Mouse (Mus musculus) myocyte (in vitro differentiated cells): ENCODE measurements around the gene Yars. TPM values are rescaled to one million over a fixed set of nuclear protein-coding genes. Genes with fewer than 3 reads are reported as not detected.

Source experiments
- H3K27me3 ChIP-seq: one replicate; pipeline ENCODE4 v1.6.1; 2011; ENCODE audit not compliant: control insufficient read depth, insufficient read depth, insufficient read length
- H3K36me3 ChIP-seq: one replicate; pipeline ENCODE4 v1.6.1; 2011; ENCODE audit not compliant: control insufficient read depth, insufficient read depth
- H3K4me2 ChIP-seq: one replicate; pipeline ENCODE4 v1.6.1; 2011; ENCODE audit warnings: low read depth, control low read depth
- H3K4me3 ChIP-seq: one replicate; pipeline ENCODE4 v1.5.1; 2011; ENCODE audit warnings: mild to moderate bottlenecking, control low read depth, moderate library complexity
- H3K79me2 ChIP-seq: one replicate; pipeline ENCODE4 v1.6.1; 2011; ENCODE audit not compliant: control insufficient read depth, insufficient read depth
- H3ac ChIP-seq: one replicate; pipeline ENCODE4 v1.6.1; 2011; ENCODE audit not compliant: control insufficient read depth, insufficient read length
- CEBPB ChIP-seq: IDR thresholded peaks from 2 replicates; pipeline ENCODE4 v1.6.1; 2011; ENCODE audit warnings: mild to moderate bottlenecking, moderate library complexity; ENCODE audit not compliant: poor library complexity, insufficient read depth, severe bottlenecking
- E2F4 ChIP-seq: IDR thresholded peaks from one replicate; pipeline ENCODE4 v1.6.1; 2011; ENCODE audit warnings: mild to moderate bottlenecking, control low read depth, moderate library complexity; ENCODE audit not compliant: insufficient read depth
- MAX ChIP-seq: IDR thresholded peaks from one replicate; pipeline ENCODE4 v1.6.1; 2011; ENCODE audit warnings: low read depth, mild to moderate bottlenecking, control low read depth
- MYOD1 ChIP-seq, 3 experiments: IDR thresholded peaks; one replicate each; pipeline ENCODE4 v1.6.1; 2011; ENCODE audit warnings: control low read depth in 2 of 3, low read depth in 2 of 3, mild to moderate bottlenecking in 2 of 3, moderate library complexity in 1 of 3; ENCODE audit not compliant: insufficient read length in 2 of 3, control insufficient read depth in 1 of 3
- MYOG ChIP-seq, 3 experiments: IDR thresholded peaks; one replicate each; pipeline ENCODE4 v1.6.1; 2011; ENCODE audit warnings: control low read depth in 2 of 3, low read depth in 2 of 3, mild to moderate bottlenecking in 2 of 3; ENCODE audit not compliant: insufficient read length in 2 of 3, control insufficient read depth in 1 of 3, insufficient read depth in 1 of 3
- POLR2A ChIP-seq: IDR thresholded peaks from one replicate; pipeline ENCODE4 v1.6.1; 2011; ENCODE audit warnings: low read depth, mild to moderate bottlenecking, control low read depth, moderate library complexity; ENCODE audit not compliant: insufficient read length
- POLR2AphosphoS2 ChIP-seq: IDR thresholded peaks from one replicate; pipeline ENCODE4 v1.6.1; 2011; ENCODE audit warnings: low read depth, control low read depth; ENCODE audit not compliant: insufficient read length
- REST ChIP-seq: IDR thresholded peaks from one replicate; pipeline ENCODE4 v1.6.1; 2011; ENCODE audit warnings: mild to moderate bottlenecking, control low read depth, moderate library complexity; ENCODE audit not compliant: insufficient read depth, insufficient read length
- SRF ChIP-seq: IDR thresholded peaks from one replicate; pipeline ENCODE4 v1.6.1; 2011; ENCODE audit warnings: low read depth; ENCODE audit not compliant: control insufficient read depth, insufficient read length
- TCF12 ChIP-seq: IDR thresholded peaks from one replicate; pipeline ENCODE4 v1.6.1; 2011; ENCODE audit warnings: mild to moderate bottlenecking, control low read depth; ENCODE audit not compliant: poor library complexity, insufficient read depth, severe bottlenecking
- TCF3 ChIP-seq: IDR thresholded peaks from one replicate; pipeline ENCODE4 v1.6.1; 2011; ENCODE audit warnings: low read depth, control low read depth; ENCODE audit not compliant: insufficient read length
- USF1 ChIP-seq: IDR thresholded peaks from one replicate; pipeline ENCODE4 v1.6.1; 2011; ENCODE audit warnings: low read depth, mild to moderate bottlenecking, control low read depth, moderate library complexity
- polyA plus RNA-seq: library from polyadenylated mRNA; unstranded; fragments of >200 nt; fragmentation: generic; extraction: Trizol; gene quantifications from one replicate; pipeline ENCODE4 v1.2.1, GENCODE M21; 2012; ENCODE audit warnings: missing spikeins

The Yars gene
- polyA plus RNA-seq, 1 experiment, result 183 TPM

- H3K79me2 ChIP-seq, result no peaks in the 10 kb centered on the region
- peak overlapping the region; percentile 71 for H3K4me2 ChIP-seq
- no peak overlapping the region for H3K4me3 ChIP-seq
- H3ac ChIP-seq, result no peak overlapping the region
- H3K27me3 ChIP-seq, result no peaks in the 10 kb centered on the region
- H3K36me3 ChIP-seq, result no peaks in the 10 kb centered on the region
- TF ChIP-seq POLR2A (no peak), REST (no peak), E2F4 (no peak), MAX (no peak), TCF12 (no peak), SRF (no peak), MYOD1 (IDR thresholded peaks at IDR 0.05; ENCODE audit: control insufficient read depth in 1 of 3, insufficient read length in 2 of 3, low read depth in 2 of 3) (peak in 2 of 3 experiments; percentile 69 to 89), MYOG (IDR thresholded peaks at IDR 0.05; ENCODE audit: control insufficient read depth in 1 of 3, insufficient read depth in 1 of 3, insufficient read length in 2 of 3, low read depth in 2 of 3) (peak in 1 of 3 experiments; percentile 73), CEBPB (no peak), USF1 (no peak), TCF3 (no peak), POLR2AphosphoS2 (no peak)
Measured at GRCm38 (mm10) chr4:129256450-129257380, 67.2 kb downstream of the Yars start.

GRCm38 (mm10) chr4:129259101-129259500, 69.5 kb downstream of the Yars start:
- peak overlapping the region; percentile 50 for H3K4me2 ChIP-seq
- H3K36me3 ChIP-seq, result no peaks in the 10 kb centered on the region
- H3K27me3 ChIP-seq, result no peaks in the 10 kb centered on the region
- no peak overlapping the region for H3K4me3 ChIP-seq
- TF ChIP-seq MAX, result no peak
- TF ChIP-seq POLR2A, result no peak
- TF ChIP-seq USF1, result no peak
- TF ChIP-seq POLR2AphosphoS2, result no peak
- no peak for TF ChIP-seq REST
- no peak for TF ChIP-seq TCF3
- no peak for TF ChIP-seq MYOG (IDR thresholded peaks at IDR 0.05; ENCODE audit: control insufficient read depth in 1 of 3, insufficient read depth in 1 of 3, insufficient read length in 2 of 3, low read depth in 2 of 3)
- no peak for TF ChIP-seq E2F4
- TF ChIP-seq CEBPB, result no peak
- TF ChIP-seq MYOD1 (IDR thresholded peaks at IDR 0.05; ENCODE audit: control insufficient read depth in 1 of 3, insufficient read length in 2 of 3, low read depth in 2 of 3), result no peak
- no peak for TF ChIP-seq SRF
- TF ChIP-seq TCF12, result no peak
- H3K79me2 ChIP-seq, result no peaks in the 10 kb centered on the region
- H3ac ChIP-seq, result no peak overlapping the region

GRCm38 (mm10) chr4:129260678-129261077, 71.1 kb downstream of the Yars start:
- no peak overlapping the region for H3ac ChIP-seq
- H3K4me3 ChIP-seq, result no peak overlapping the region
- peak overlapping the region; percentile 71 for H3K4me2 ChIP-seq
- H3K79me2 ChIP-seq, result no peaks in the 10 kb centered on the region
- no peaks in the 10 kb centered on the region for H3K27me3 ChIP-seq
- no peaks in the 10 kb centered on the region for H3K36me3 ChIP-seq
- TF ChIP-seq SRF, result no peak
- TF ChIP-seq MAX, result no peak
- TF ChIP-seq CEBPB, result no peak
- TF ChIP-seq POLR2AphosphoS2, result no peak
- TF ChIP-seq TCF12, result no peak
- no peak for TF ChIP-seq REST
- TF ChIP-seq MYOG (IDR thresholded peaks at IDR 0.05; ENCODE audit: control insufficient read depth in 1 of 3, insufficient read depth in 1 of 3, insufficient read length in 2 of 3, low read depth in 2 of 3), result no peak
- no peak for TF ChIP-seq POLR2A
- no peak for TF ChIP-seq USF1
- TF ChIP-seq MYOD1 (IDR thresholded peaks at IDR 0.05; ENCODE audit: control insufficient read depth in 1 of 3, insufficient read length in 2 of 3, low read depth in 2 of 3), result no peak
- TF ChIP-seq E2F4, result no peak
- TF ChIP-seq TCF3, result no peak

- peak within 1 kb of the TSS; percentile 71 for H3K4me2 ChIP-seq
- H3ac ChIP-seq, result no peak within 1 kb of the TSS
- H3K79me2 ChIP-seq, result no peaks in the 10 kb centered on the region
- no peaks in the 10 kb centered on the region for H3K36me3 ChIP-seq
- H3K4me3 ChIP-seq, result no peak within 1 kb of the TSS
- no peaks in the 10 kb centered on the region for H3K27me3 ChIP-seq
- no peak for TF ChIP-seq POLR2A
- no peak for TF ChIP-seq TCF12
- no peak for TF ChIP-seq MYOD1 (IDR thresholded peaks at IDR 0.05; ENCODE audit: control insufficient read depth in 1 of 3, insufficient read length in 2 of 3, low read depth in 2 of 3)
- no peak for TF ChIP-seq SRF
- TF ChIP-seq MAX, result no peak
- no peak for TF ChIP-seq MYOG (IDR thresholded peaks at IDR 0.05; ENCODE audit: control insufficient read depth in 1 of 3, insufficient read depth in 1 of 3, insufficient read length in 2 of 3, low read depth in 2 of 3)
- no peak for TF ChIP-seq CEBPB
Measured at GRCm38 (mm10) chr4:129261196-129261595, 71.6 kb downstream of the Yars start, which contains the start of gene C77080. Gene C77080 (minus strand): TSS chr4:129261404.
